Comparison of ENCODE assay signal across 19 mouse cellular contexts in the genomic region with DNA sequence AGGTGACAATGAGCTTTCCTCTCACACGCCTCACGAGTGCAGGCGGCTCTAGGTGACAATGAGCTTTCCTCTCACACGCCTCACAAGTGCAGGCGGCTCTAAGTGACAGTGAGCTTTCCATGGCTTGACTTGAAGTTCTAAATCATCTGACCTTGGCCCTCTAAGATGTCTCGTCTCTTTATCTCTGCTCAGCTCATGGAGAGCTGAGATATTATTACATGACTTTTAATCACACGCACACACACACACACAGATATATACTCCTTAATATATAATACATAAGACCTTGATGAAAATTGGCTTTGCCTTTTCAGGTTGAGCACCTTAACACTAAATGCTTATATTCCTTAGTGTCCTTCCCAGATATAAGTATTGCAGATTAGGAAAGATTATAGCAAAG. TPM values are rescaled to one million over a fixed set of nuclear protein-coding genes. Genes with fewer than 3 reads are reported as not detected.
DNase-seq lines count a peak whose midpoint lies in the region; ATAC-seq and TF ChIP-seq lines count a peak whose summit lies in the region.
"Had no signal": no experiment of that assay in that cellular context is flagged by ENCODE, and none has a peak within 500 bp of the region (broad histone marks: within the 10 kb centered on the region; RNA-seq: fewer than 3 reads in every experiment).

No protein-coding gene starts in this region.

- H3K9me3 ChIP-seq in heart, postnatal 0 days (replicated peaks; ENCODE audit: control insufficient read depth, low read length), result no peaks in the 10 kb centered on the region
- no peaks in the 10 kb centered on the region for H3K9me3 ChIP-seq in liver, embryonic 14.5 days (ENCODE audit: control insufficient read depth, low read length)
- H3K9me3 ChIP-seq in kidney, embryonic 16.5 days (ENCODE audit: low read length), result no peaks in the 10 kb centered on the region
- H3K9me3 ChIP-seq: embryonic facial prominence, embryonic 12.5 days; forebrain, embryonic 10.5 days; G1E; kidney, embryonic 15.5 days; megakaryocyte, embryonic 14.5 days; neural tube, embryonic 12.5 days had no signal

- H3K4me1 ChIP-seq in heart, postnatal 0 days (ENCODE audit: control insufficient read depth, insufficient read depth), result 0 out of 2 replicates have a peak, but pooled peaks cover 5% of the 10 kb centered on the region
- H3K4me1 ChIP-seq in liver, embryonic 14.5 days (replicated peaks; ENCODE audit: control insufficient read depth in 2 of 2, insufficient read depth in 2 of 2, low read length in 1 of 2), result peaks cover 45 to 53% of the 10 kb centered on the region in 2 experiments
- no peaks in the 10 kb centered on the region for H3K4me1 ChIP-seq in kidney, embryonic 16.5 days (ENCODE audit: insufficient read depth, low read length)
- H3K4me1 ChIP-seq: neural tube, embryonic 12.5 days had no signal

- no peak for TF ChIP-seq CTCF in heart, postnatal 0 days (IDR thresholded peaks at IDR 0.05; ENCODE audit: low read depth)
- TF ChIP-seq CTCF in liver, embryonic 14.5 days (IDR thresholded peaks at IDR 0.05; ENCODE audit: low read depth), result no peak

- H3K36me3 ChIP-seq in heart, postnatal 0 days (replicated peaks; ENCODE audit: control insufficient read depth, insufficient read depth, low read length), result no peaks in the 10 kb centered on the region
- no peaks in the 10 kb centered on the region; the same call in 1 of the 2 replicates for H3K36me3 ChIP-seq in liver, embryonic 14.5 days (replicated peaks; ENCODE audit: control insufficient read depth, insufficient read depth, low read depth)
- no peaks in the 10 kb centered on the region for H3K36me3 ChIP-seq in kidney, embryonic 16.5 days (ENCODE audit: insufficient read depth, low read length)
- H3K36me3 ChIP-seq: embryonic facial prominence, embryonic 12.5 days; kidney, embryonic 15.5 days; neural tube, embryonic 12.5 days had no signal

- DNase-seq in embryo, embryonic 10 days (ENCODE audit: low spot score), result peak; percentile 11
- DNase-seq in embryo, embryonic 9.5 days (ENCODE audit: extremely low spot score), result no peak
- no peak for DNase-seq in heart, postnatal 0 days (ENCODE audit: low spot score)
- no peak for DNase-seq in heart, postnatal 10 days
- peak; percentile 46 for DNase-seq in c-Kit-positive CD71-positive TER-119-negative erythroid progenitor cells, embryonic 14.5 days (ENCODE audit: low read depth)
- DNase-seq in liver, embryonic 14.5 days (ENCODE audit: low read depth in 3 of 3, low spot score in 3 of 3), result peak in 2 of 3 experiments; percentile 53 to 60
- DNase-seq in kidney, postnatal 10 days, result no peak
- DNase-seq: adrenal gland, adult 2 months; cerebellum, adult 18-20 months; gastrocnemius, postnatal 36 days had no signal

- intact Hi-C loops in heart, postnatal 10 days (cut with DNase I), result no loop called here

- H3K27me3 ChIP-seq in heart, postnatal 0 days (ENCODE audit: control insufficient read depth, insufficient read depth, low read length), result no peaks in the 10 kb centered on the region
- H3K27me3 ChIP-seq in liver, embryonic 14.5 days (ENCODE audit: control insufficient read depth, insufficient read depth, low read length), result no peaks in the 10 kb centered on the region
- H3K27me3 ChIP-seq in kidney, embryonic 16.5 days (ENCODE audit: insufficient read depth, low read length), result no peaks in the 10 kb centered on the region
- H3K27me3 ChIP-seq: embryonic facial prominence, embryonic 12.5 days; kidney, embryonic 15.5 days; megakaryocyte, embryonic 14.5 days; neural tube, embryonic 12.5 days had no signal

- no peak overlapping the region for H3K9ac ChIP-seq in heart, postnatal 0 days (replicated peaks; ENCODE audit: low read depth, low read length)
- no peak overlapping the region; the same call in 1 of the 2 replicates for H3K9ac ChIP-seq in liver, embryonic 14.5 days (replicated peaks)
- H3K9ac ChIP-seq in kidney, embryonic 16.5 days (replicated peaks; ENCODE audit: low read length), result no peak overlapping the region
- H3K9ac ChIP-seq: embryonic facial prominence, embryonic 12.5 days; kidney, embryonic 15.5 days; neural tube, embryonic 12.5 days had no signal

- TF ChIP-seq EP300 in heart, postnatal 0 days (IDR thresholded peaks at IDR 0.05; ENCODE audit: low read depth), result no peak
- TF ChIP-seq EP300 in liver, embryonic 14.5 days (IDR thresholded peaks at IDR 0.05; ENCODE audit: low read depth), result peak; percentile 56

- H3K4me2 ChIP-seq in heart, postnatal 0 days (ENCODE audit: low read depth, low read length), result no peak overlapping the region
- peak overlapping the region; percentile 42 for H3K4me2 ChIP-seq in liver, embryonic 14.5 days (ENCODE audit: low read depth)
- H3K4me2 ChIP-seq in kidney, embryonic 16.5 days (replicated peaks; ENCODE audit: low read depth, low read length), result no peak overlapping the region
- H3K4me2 ChIP-seq: embryonic facial prominence, embryonic 12.5 days; kidney, embryonic 15.5 days; neural tube, embryonic 12.5 days had no signal

- 0 out of 2 replicates have a peak overlapping the region, but pooled peaks have one; percentile 1 for H3K27ac ChIP-seq in heart, postnatal 0 days (ENCODE audit: low read depth)
- H3K27ac ChIP-seq in liver, embryonic 14.5 days, result peak overlapping the region; percentile 42
- no peak overlapping the region for H3K27ac ChIP-seq in kidney, embryonic 16.5 days (ENCODE audit: low read length)
- H3K27ac ChIP-seq: embryonic facial prominence, embryonic 12.5 days; forebrain, embryonic 10.5 days; hindbrain, postnatal 0 days; kidney, embryonic 15.5 days; neural tube, embryonic 12.5 days had no signal

- 40% methylated on average over 7 of the region's 7 CpGs for WGBS in heart, postnatal 0 days
- 43% methylated on average over 7 of the region's 7 CpGs for WGBS in liver, embryonic 14.5 days (ENCODE audit: insufficient replicate concordance)
- WGBS in kidney, embryonic 16.5 days, result 64% methylated on average over 7 of the region's 7 CpGs

- no peak overlapping the region for H3K4me3 ChIP-seq in heart, postnatal 0 days (ENCODE audit: low read depth, low read length)
- H3K4me3 ChIP-seq in liver, embryonic 14.5 days (ENCODE audit: insufficient read depth in 1 of 2, low read depth in 2 of 2, low read length in 2 of 2), result no peak overlapping the region
- H3K4me3 ChIP-seq in kidney, embryonic 16.5 days (ENCODE audit: low read length), result no peak overlapping the region
- H3K4me3 ChIP-seq: embryonic facial prominence, embryonic 12.5 days; forebrain, embryonic 10.5 days; kidney, embryonic 15.5 days; megakaryocyte, embryonic 14.5 days; neural tube, embryonic 12.5 days had no signal

- ATAC-seq in heart, postnatal 0 days (ENCODE audit: insufficient read depth, low read depth), result no peak
- ATAC-seq in liver, embryonic 14.5 days (ENCODE audit: insufficient read depth), result peak; percentile 73
- ATAC-seq in kidney, embryonic 16.5 days (ENCODE audit: low FRiP score, low TSS enrichment), result no peak
- ATAC-seq: CD4-positive, CD25-positive, alpha-beta regulatory T cell, adult 4 months; hindbrain, postnatal 0 days had no signal

RNA-seq across cellular contexts. Expression of gene Prcp, which starts 12.5 kb away (rescaled TPM):
- 33.7 and 44.8 TPM in 2 replicates for total RNA-seq in heart, postnatal 0 days (2014; rRNA removed; ENCODE audit: low replicate concordance)
- polyA plus RNA-seq in heart, postnatal 0 days (2015; fragmentation: Nextera tagmentation; extraction: Ambion mirVana), result 18.3 and 18.6 TPM in 2 replicates
- total RNA-seq in heart, postnatal 10 days (2021), result 10 to 100 TPM; 58.1 to 62.3 TPM
- 12.4 and 13.1 TPM in 2 replicates for polyA plus RNA-seq in liver, embryonic 14.5 days (2012; rRNA removed)
- 18.0 and 18.8 TPM in 2 replicates for polyA plus RNA-seq in liver, embryonic 14.5 days (2014; fragmentation: Nextera tagmentation; extraction: Ambion mirVana)
- polyA plus RNA-seq in kidney, embryonic 16.5 days (2015; fragmentation: Nextera tagmentation; extraction: Ambion mirVana), result 23.0 TPM in 2 replicates

RNA-seq across cellular contexts. Expression of gene Ddias, which starts 12.8 kb away (rescaled TPM):
- total RNA-seq in heart, postnatal 0 days (2014; rRNA removed; ENCODE audit: low replicate concordance), result 3.5 and 7.5 TPM in 2 replicates
- 3.1 and 3.4 TPM in 2 replicates for polyA plus RNA-seq in heart, postnatal 0 days (2015; fragmentation: Nextera tagmentation; extraction: Ambion mirVana)
- 1 to 10 TPM; 2.2 to 3.0 TPM for total RNA-seq in heart, postnatal 10 days (2021)
- polyA plus RNA-seq in liver, embryonic 14.5 days (2012; rRNA removed), result 2.1 and 4.0 TPM in 2 replicates
- 11.4 and 13.2 TPM in 2 replicates for polyA plus RNA-seq in liver, embryonic 14.5 days (2014; fragmentation: Nextera tagmentation; extraction: Ambion mirVana)
- polyA plus RNA-seq in kidney, embryonic 16.5 days (2015; fragmentation: Nextera tagmentation; extraction: Ambion mirVana), result 12.0 and 13.4 TPM in 2 replicates
- polyA plus RNA-seq: adrenal gland, adult 2 months had no signal

Comparison
In these comparisons a context has a peak if more than half of its experiments do, and no peak if none do; other contexts are left out.
1. DNase-seq: peak in embryo, embryonic 10 days (single experiment), c-Kit-positive CD71-positive TER-119-negative erythroid progenitor cells, embryonic 14.5 days (single experiment) and liver, embryonic 14.5 days (2 of 3); none in embryo, embryonic 9.5 days (single experiment), heart, postnatal 0 days (single experiment), heart, postnatal 10 days (0 of 2) and kidney, postnatal 10 days (single experiment).